Mouse (Mus musculus) gastrocnemius, postnatal 4 days (tissue): ENCODE data around the gene Plpp1. TPM values are rescaled to one million over a fixed set of nuclear protein-coding genes. Genes with fewer than 3 reads are reported as not detected.
A peak's percentile ranks its signal among the peaks of the same experiment; 100 is the strongest.

Experiments
- DNase-seq, 2 experiments: peaks; one replicate each; pipeline ENCODE4 v3.0.0; 2021 to 2022; ENCODE audit warnings: low spot score in 2 of 2, mixed read lengths in 2 of 2
- total RNA-seq, 2 experiments: library from RNA; stranded (reverse); gene quantifications; 2 replicates each; pipeline ENCODE4 v1.2.3; 2021

Gene Plpp1
- total RNA-seq, 2 experiments from 2014 or later: 104 to 108 TPM

DNA sequence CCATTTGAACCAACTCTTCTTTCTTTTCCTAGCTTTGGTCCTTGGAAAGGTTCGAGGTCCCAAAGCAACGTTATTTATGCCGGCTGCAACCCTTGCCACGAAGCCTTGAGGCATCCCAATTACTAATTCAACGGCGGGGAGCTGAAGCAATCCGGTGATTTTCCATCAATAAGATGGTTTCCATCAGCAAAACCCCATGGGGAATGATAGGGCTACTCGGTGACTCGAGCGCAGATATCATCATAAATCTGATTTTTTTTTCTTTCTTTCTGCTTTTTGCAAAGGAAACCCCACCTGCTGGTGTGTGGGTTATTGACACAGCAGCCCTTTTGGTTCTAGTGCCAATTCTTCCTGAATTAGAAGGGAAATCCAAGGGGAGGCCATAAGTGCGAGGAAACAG lies 28.3 kb upstream of the Plpp1 start:
- DNase-seq: no peak

DNA sequence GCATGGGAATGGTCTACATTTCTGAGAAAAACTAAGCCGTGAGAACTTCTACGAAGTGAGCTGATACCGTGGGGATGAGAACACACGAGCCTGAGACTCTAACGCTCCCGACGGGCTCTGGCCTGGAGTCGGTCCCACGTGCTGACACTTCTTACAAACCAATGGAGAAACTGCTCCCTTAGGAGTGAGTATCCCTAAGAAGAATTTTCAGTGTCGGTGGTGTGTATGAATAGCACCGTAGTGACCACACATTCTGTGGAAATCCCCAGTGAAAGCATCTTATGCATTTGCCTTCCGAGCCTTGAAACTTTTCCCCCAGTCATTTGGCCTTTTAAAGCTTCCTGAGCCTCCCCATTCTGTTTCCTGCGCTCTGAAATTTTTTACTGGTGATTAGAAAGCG lies 27.7 kb upstream of the Plpp1 start:
- no peak for DNase-seq

DNA sequence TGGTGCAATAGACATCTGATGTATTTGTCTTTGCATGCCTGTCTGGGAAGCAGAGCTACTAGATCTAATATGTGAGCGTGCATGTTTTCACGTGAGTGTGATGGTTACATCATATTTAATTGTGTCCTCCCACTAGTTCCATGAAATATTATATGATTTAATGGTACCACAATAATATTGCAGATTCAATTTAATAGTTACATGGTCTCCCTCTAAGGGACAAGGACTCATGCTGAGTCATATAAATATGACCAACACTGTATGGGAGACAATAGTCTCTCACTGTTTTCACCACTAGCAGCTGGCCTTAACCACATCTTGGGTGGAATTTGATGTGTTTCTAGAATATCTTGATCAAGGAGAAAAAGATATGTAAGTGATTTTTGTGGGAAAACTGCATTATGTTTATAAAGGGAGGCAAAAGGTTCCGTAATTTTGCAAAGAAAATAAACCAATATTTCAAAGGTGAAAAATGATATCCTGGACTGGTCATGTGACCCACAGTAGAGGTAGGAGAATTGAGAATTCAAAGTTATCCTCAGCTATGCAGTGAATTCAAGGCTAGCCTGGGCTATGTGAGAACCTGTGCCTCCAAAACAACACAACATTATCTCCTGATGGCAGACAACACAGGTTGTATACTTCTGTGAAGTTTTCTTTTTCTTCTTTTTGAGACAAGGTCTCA lies 26.5 kb upstream of the Plpp1 start:
- no peak for DNase-seq

DNA sequence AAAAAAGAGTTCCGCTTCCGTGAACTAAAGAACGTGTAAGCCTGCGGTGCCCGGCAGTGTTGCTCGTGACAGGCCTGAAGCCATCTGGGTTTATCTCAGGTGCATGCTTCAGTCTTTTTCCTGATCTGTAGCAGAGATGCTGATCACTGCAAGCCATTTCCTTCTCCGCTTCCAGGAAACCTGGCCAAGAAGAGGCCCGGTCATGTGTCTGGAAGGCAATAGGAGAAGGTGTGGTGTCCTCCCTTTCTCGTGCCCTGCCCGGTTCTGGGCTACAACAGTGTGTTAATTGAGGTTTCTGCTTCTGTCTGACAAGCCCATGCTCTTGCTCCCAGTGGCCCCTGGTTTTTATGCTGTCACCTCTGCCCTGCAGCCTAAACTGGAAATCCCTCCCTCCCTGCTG lies 24.7 kb upstream of the Plpp1 start:
- no peak for DNase-seq

DNA sequence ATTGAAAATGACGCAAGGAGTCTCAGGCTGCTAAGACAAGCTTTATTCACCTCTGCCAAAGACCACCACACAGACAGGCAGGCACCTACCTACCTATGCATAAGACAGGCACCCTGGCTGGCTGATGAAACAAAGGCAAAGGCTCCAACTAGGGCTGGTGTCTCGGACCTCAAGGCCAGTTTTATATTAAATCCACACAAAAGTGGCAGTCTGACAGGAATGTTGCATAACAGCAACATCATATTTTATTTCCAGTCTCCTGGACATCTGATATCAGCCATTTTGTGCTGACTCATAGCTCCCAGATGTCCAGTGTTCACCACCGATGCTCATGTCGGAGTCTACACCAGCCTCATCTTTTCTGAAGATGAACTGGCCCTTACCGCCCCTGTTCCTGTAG lies 22.2 kb upstream of the Plpp1 start:
- DNase-seq: no peak

DNA sequence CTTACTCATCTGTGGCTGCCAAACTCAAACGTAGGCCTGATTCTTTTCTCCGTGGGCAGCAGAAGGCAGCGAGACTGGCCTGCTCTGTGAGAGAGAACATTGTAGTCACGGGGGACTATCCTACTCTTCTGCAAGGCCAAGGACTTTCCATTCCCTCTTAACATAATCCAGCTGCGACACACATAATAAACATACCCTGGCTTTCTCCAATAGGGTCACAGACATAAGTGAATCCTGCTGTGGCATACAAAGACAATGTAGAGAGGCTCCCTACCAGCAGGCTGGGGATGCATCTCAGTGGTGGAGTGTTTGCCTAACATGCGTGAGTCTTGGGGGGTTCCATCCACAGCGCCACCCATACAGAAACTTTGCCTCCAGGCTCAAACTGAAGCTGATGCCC lies 15.3 kb upstream of the Plpp1 start:
- DNase-seq: no peak

DNA sequence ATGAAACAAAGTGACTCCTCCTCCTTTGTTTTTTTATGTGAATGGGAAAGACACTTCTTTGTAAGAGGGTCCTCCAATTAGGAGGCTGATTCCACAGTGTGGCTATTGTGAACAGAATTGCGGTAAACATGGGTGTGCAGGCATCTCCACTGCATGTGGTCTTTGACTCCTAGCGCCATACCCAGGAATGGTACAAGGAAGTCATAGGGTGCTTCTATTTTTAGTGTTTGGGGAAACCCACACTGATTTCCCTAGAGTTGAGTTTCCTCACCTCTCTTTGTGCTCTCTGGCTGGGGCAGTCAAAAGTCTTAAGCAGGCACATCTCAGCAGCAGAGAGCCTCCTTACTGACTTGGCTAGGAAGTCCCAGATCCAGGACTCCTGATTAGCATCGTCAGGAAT lies 14.4 kb upstream of the Plpp1 start:
- no peak for DNase-seq

DNA sequence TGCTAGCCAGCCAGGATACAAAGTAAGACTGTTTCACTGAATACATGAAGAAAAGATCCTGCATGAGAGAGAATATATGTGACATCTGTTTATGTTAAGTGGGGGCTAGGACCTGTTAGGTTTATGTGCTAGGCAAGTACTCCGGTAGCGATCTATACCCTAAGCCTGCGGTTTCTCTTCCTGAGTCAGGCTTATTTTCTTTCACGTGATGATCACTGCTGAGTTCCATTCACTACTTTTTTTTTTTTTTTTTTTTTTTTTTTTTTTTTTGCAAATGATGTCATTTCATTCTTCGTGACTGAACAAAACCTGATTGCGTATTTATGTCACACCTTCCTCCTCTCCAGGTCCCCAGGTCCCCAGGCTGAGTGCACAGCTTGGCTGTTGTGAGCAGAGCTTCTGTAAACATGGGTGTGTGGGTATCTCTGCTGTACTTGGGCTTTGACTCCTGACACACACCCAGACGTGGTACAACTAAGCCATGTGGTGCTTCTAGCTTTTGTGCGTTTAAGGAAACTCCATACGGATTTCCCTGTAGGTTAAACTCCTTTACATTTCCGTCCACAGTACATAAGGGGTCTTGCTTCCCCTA lies 13.6 kb upstream of the Plpp1 start:
- DNase-seq: no peak

DNA sequence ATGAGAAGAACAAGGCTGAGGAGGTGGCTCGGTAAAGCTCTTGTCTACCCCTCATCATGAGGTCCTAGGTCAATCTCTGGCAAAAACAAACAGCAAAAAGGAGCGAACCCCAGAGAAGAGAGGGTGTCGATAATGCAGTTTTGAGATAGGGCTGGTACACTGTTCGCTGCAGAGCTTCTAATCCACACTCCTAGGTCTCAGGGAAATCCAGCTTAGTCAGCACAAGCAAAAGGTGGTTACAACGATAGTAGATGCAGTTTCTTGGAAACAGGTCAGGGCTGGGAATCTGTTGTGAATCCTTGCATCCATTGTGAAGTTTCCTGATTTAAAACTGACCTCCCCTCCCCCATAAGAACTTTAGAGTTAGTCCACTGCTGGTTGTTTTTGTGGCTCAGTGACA lies 9.8 kb upstream of the Plpp1 start:
- no peak for DNase-seq

DNA sequence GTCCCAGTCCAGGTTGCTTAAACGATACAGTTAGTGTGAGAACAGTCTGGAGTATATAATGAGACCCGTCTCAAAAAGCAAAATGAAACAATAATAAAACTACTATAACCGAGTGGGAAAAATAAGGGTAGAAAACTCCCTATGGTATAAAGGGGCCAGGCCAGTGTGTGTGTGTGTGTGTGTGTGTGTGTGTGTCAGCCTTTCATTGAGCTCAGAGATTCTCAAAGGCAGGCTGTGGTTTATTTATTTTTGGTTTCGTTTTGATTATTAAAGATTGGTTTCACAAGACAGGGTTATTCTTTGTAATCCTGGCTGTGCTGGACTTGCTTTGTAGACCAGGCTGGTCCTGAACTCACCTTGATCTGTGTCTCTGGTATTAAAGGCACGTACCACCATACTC lies 8.7 kb upstream of the Plpp1 start:
- no peak for DNase-seq

DNA sequence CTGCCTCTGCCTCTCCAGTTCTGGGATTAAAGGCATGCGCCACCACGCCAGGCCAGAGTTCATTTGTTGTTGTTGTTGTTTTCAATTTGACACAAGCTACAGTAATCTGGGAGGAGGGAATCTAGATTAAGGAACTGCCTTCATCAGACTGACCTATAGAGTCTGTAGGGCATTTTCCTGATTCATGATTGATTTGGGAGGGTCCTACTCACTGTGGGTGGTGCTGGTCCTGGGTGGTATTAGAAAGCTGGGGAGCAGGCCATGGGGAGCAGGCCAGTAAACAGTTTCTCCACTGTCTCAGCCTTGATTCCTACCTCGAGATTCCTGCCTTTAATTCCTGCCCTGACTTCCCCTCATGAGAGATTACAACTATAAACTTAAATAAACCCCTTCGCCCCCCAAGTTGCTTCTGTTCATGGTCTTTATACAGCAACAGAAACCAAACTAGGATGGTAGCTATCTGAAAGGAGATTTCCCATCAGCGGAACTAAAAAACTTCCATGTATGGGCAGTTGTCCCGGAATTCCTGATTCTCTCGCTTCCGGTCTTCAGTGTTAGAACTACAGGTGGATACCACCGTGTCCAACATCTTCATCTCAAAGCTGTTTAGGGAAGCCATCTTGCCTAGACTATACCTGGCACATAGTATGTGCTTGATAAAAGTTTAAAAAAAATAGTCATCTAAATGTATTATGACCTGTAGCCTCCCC lies 2.2 kb upstream of the Plpp1 start:
- no peak for DNase-seq

DNA sequence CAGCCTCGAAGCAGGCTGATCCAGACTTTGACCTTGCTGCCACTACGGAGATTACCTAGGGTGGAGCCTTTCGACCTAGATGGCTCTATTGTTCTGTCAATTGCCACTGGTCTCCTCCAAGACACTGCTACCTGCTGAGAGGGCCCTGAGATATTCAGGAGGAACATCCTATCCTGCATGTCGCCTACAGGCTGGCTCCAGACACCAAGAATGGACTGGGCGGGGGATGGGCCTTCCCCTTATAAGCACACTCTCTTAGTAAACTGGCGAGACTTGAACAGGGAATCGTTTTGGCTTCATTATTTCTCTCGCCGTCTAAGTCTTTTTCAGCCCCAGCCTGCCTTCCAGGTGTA lies 1.7 kb upstream of the Plpp1 start:
- DNase-seq: no peak

DNA sequence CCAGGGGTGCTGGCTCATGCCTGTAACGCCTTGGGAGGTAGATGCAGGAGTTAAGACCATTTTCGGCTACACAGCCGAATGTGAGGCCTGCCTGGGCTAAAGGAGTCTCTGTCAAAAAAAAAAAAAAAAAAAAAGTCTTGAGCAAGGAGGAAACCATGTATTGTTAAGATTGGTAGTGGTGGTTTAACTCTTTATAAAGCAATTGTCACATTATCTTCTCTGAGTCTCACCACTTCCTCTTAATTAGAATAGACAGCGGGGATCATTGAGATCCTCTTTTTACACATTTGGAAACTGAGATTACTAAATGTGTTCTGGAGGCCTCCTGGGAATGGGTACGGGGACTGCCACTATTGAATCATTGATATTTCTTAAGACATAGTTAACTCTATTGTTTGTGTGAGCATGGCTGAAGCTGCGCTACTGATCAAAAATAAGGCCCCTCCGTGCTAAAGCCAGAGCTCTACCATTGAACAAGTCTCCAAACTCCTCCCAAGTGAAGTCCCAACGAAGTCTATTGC lies 811 bp upstream of the Plpp1 start:
- DNase-seq: no peak

DNA sequence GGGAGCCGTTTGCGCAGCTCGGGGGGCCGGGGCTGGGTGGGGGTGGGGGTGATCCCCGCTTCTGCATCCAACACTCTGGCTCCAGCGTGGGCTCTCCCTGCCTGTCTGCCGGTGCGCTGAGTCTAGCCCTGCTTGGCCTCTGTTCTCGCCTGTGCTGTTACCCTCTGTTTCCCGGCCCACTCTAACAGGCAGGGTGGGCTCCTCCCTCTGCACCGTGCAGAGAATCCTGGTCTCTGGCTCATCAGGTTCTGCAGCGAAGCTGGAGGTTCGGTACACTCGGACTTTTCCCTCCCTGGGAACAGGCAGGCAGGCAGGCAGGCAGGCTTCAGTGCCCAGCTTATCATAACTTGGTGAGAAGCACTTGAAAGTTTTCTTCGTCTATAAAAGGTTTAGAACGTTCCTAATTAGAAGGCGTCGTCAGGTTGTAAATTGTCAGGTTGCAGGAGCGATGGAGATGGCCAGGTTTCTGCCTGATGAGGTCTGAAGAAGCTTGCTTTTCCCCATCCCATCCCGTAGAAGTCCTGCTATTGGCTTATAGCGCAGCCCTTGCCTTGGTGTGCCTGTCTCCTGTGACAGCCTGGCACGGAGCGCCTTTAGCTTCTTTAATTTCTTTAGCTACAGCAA lies 901 bp downstream of the Plpp1 start:
- DNase-seq: peak in 1 of 2 experiments; percentile 29

DNA sequence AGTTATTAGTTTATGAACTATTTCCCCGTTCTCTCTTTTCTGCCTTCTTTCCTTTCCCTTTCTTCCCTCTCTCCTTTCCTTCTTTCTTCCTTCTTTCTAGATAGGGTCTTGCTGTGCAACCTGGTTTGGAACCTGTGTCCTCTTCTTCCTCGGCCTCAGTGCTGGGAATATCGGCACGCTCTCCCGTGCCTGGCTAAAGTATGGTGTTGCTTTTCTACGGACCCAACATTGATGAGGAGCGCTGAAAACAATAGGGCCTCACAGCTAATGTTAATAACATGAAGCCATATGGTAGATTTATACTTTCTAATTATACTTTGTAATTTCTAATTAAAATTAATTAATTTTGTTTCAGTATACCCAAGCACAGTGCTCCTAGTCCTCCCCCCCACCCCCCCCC lies 2.5 kb downstream of the Plpp1 start:
- no peak for DNase-seq

DNA sequence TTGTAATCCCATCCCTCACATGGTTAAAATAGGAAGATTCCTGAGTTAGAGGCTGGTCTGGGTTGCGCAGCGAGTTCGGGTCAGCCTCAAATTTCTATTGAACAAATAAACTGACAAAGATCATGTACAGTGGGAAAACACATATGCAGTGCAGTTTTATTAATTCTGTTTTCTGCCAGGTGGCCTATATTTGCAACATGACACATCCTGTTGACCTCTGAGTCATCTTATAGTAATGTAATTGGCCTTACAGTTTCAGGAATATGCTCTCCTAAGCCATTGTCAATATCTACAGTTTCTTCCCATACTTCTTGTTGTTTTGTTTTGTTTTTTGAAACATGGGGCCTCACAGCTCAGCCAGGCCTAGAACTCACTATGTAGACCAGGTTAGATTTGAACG lies 3.1 kb downstream of the Plpp1 start:
- DNase-seq: no peak

DNA sequence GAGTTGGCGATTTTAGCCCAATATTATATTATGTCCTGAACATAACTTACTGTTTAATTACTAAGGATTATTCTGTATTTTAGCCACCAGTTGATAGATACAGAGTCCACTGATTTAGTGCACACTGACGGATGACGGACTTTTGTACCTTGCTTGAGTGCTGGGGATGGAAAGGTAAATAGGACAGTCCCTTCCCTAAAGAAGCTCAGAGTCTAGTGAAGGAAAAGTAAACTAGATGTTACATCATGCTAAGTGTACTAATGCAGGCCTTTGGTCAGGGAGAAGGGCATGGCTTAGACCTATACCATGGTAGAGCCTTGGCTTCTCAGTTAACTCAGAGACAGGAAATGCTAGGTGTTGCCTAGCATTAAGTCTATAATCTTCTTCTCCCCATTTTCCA lies 4.9 kb downstream of the Plpp1 start:
- no peak for DNase-seq

DNA sequence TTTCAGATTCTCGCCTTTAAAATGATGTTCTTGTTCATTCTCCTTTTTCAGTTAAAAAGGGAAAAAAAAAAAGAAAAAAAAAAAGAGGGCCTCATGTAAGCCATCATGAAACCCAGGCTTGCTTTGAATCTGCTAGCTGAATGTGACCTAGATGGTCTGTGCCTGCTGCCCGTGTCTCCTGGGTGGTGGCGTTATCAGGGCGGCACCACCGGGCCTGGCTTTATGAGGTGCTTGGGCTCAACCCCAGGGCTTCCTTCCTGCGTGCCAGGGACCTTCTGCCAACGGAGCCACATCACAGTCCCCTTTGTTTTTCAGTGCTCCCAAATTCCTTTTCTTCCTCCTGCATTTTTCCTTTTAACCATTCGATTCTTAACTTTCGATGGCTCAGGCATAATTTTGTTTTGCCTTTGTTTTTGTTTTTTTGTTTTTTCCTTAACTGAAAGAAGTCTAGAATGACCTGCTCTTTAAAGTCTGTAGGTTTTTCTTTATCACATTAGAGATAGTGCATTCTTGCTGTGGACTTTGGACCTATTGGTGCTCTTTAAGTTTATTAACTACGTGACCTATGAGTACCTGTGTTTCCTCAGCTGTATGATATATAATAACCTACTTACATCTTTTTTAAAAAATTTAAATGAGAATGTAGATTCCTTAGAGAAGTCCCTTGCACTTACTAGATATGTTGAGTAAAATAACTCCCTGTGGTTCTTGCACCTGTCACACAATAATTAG lies 7.5 kb downstream of the Plpp1 start:
- DNase-seq: no peak

DNA sequence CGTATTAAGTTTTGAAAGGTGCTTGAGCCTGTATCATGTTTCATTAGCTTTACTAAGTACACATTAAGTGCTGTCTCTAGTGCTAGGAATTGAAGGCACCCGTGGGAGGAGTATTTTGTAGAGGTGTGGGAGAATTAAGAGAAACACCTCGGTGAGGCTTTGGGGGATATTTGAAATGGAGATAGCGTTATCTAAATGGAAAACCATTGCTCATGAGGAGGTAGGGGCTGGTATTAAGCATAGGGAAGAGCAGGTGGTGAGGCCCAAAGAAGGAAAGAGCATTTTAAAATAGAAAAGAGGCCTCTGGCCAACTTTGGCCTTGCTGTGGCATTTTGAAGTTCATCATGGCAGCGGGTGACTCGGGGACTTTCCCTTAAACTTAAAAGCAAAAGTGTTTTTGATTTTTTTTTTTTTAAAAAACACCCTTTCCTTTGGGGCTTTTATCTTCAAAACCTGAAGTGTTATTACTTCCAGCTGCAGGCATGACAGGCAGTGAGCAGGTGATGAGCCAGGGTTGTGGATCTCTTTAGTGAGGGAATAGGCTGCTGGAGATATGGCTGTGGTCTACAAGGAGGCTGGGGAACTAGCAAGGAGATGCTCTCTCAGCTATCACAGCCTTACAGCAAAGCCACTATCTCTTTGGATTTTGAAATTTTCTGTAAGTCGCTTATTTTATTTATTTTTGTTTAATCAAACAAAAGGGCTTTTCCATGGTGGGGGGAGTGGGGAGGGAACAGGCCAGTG lies 9.1 kb downstream of the Plpp1 start:
- no peak for DNase-seq

DNA sequence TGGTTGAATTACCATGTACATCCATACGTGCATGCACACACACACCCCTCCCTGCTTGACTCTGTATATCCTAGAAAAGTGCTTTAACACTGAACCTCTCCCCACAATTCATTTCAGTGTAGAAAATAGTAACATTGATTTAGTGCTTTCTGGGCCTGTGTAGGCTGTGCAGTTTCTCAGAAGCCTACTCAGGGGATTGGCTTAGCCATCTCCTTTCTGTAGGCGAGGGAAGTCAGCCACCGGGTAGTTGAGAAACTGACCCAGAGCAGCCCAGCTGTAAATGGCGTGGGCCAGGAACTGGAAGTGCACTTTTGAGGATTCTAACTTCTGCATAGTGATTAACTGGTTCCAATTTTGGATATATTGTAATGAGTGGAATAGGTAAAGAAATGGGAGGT lies 9.7 kb downstream of the Plpp1 start:
- DNase-seq: no peak

DNA sequence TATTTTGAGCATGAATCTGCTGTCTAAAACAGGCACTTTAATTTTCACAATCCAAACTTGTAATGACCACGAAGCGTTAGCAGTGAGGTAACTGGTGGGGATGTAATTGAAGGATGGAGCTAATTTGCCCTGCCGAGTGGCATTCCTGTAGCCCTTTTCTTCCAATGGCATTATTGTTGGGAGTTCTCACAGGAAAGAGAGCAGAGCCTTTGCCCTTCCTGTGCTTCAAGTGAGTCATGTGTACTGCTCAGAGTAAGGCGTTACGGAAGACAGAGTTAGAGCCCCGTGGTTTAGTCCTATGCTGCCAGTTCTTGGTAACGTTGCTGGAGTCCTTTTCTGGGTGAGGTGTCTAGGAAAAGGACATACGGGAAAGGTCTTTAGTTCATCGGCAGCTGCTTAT lies 10.2 kb downstream of the Plpp1 start:
- DNase-seq: no peak
